ENCODE assay signal across 13 mouse cellular contexts in the genomic region with DNA sequence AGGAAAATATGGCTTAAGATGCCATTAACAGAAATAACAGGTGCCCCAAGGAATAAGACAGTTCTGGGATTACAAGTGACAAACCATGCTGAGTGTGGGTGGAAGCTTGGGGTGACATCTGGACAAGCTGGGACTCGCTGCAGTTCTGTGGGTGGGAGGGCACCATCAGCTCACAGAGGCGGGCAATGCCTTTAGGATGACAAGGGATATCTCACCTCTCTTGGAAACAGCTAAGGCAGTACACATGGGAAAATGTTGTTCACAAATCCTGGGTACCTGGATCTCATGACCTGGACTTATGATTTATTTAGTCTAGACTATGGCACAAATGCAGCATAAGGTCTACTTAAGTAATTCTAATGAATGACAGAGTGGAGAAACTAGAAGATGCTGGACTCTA.
DNase-seq lines count a peak whose midpoint lies in the region.
"Had no signal": no experiment of that assay in that cellular context is flagged by ENCODE, and none has a peak within 500 bp of the region (broad histone marks: within the 10 kb centered on the region; RNA-seq: fewer than 3 reads in every experiment).

No protein-coding gene starts in this region.

- intact Hi-C loops in left cerebral cortex, postnatal 4 days (cut with DNase I) = no loop called here

- peak; percentile 34 for DNase-seq in layer of hippocampus, adult 11-12 months (ENCODE audit: low spot score)
- DNase-seq in layer of hippocampus, postnatal 10 days (ENCODE audit: low spot score in 2 of 2) = no peak
- DNase-seq in left cerebral cortex, adult 18-20 months (ENCODE audit: low spot score in 2 of 2) = peak; percentile 22 to 51
- DNase-seq in left cerebral cortex, postnatal 4 days = no peak
- DNase-seq in right cerebral cortex, adult 2 months (ENCODE audit: low spot score in 2 of 2) = peak; percentile 25 to 44
- DNase-seq in right cerebral cortex, postnatal 14 days = no peak
- DNase-seq in gastrocnemius, adult 8-10 months (ENCODE audit: low spot score in 2 of 2) = no peak
- DNase-seq: adrenal gland, postnatal 14 days; cerebellum, adult 18-20 months; cerebellum, adult 9-11 months; cerebellum, postnatal 36 days; gastrocnemius, postnatal 14 days; heart, adult 2 months had no signal

Comparison
In these comparisons a context has a peak if more than half of its experiments do, and no peak if none do; other contexts are left out.
1. DNase-seq: peak in layer of hippocampus, adult 11-12 months (single experiment), left cerebral cortex, adult 18-20 months (2 of 2) and right cerebral cortex, adult 2 months (2 of 2); none in layer of hippocampus, postnatal 10 days (0 of 2), left cerebral cortex, postnatal 4 days (single experiment), right cerebral cortex, postnatal 14 days (single experiment) and gastrocnemius, adult 8-10 months (0 of 2).